Mouse (Mus musculus) embryonic stem cell, embryonic (primary cell): ENCODE measurements around the gene Neurog3.

Experiments used
- CTCF ChIA-PET, 4 experiments: fragments of 300-600 bp in 2 of 4; fragments of 350-600 bp in 2 of 4; sonication (Branson Sonifier 250); formaldehyde crosslinking; loops; one replicate each; lab custom pipeline; 2022; ENCODE audit warnings: inconsistent platforms in 2 of 4; lab: Charles Lee
- POLR2A ChIA-PET, 4 experiments: fragments of 300-600 bp in 2 of 4; fragments of 350-600 bp in 2 of 4; sonication (Branson Sonifier 250); formaldehyde crosslinking; loops; one replicate each; lab custom pipeline; 2022; ENCODE audit warnings: antibody characterized with exemption in 4 of 4, inconsistent platforms in 1 of 4; lab: Charles Lee

Gene Neurog3

GRCm38 (mm10) chr10:62132691-62133281 lies at the start of gene Neurog3:
TSS of gene Neurog3 (plus strand) at chr10:62133090.
- CTCF ChIA-PET = interaction anchor here (0.5 to 3.2 kb wide), 17 partner anchors 22 to 740 kb away, joined by 3 to 18 read pairs (median 3); no protein-coding TSS in a partner anchor
- POLR2A ChIA-PET = interaction anchor here in 2 of 4 experiments (0.5 to 2.4 kb wide), 16 partner anchors 9 to 1068 kb away, joined by 3 to 6 read pairs (median 3); partner anchors contain the start of gene Fam241b (in 1 of the 2)

GRCm38 (mm10) chr10:62086044-62086443 lies 46.8 kb upstream of the Neurog3 start:
- ChIA-PET POLR2A (interaction anchor here in 2 of 4 experiments (1.4 to 1.6 kb wide), 2 partner anchors 11 to 23 kb away, joined by 3 to 4 read pairs; no protein-coding TSS in a partner anchor), CTCF (interaction anchor here in 2 of 4 experiments (0.7 to 1.4 kb wide), 2 partner anchors 23 to 95 kb away, joined by 3 to 5 read pairs; no protein-coding TSS in a partner anchor)

- CTCF ChIA-PET = interaction anchor here in 2 of 4 experiments (0.6 to 1.3 kb wide), 2 partner anchors 24 to 397 kb away, joined by 3 to 4 read pairs; no protein-coding TSS in a partner anchor
Measured at GRCm38 (mm10) chr10:62086826-62087225, 46.1 kb upstream of the Neurog3 start.

GRCm38 (mm10) chr10:62088411-62088810 lies 44.5 kb upstream of the Neurog3 start:
- ChIA-PET POLR2A (interaction anchor here in 3 of 4 experiments (0.6 to 1.7 kb wide), 6 partner anchors 8 to 337 kb away, joined by 3 to 9 read pairs (median 3); no protein-coding TSS in a partner anchor), CTCF (interaction anchor here in 3 of 4 experiments (1.1 to 2.0 kb wide), 6 partner anchors 15 to 173 kb away, joined by 3 to 6 read pairs (median 4); no protein-coding TSS in a partner anchor)

More at GRCm38 (mm10) chr10:62086826-62087225, 46.1 kb upstream of the Neurog3 start:
- POLR2A ChIA-PET = interaction anchor here in 2 of 4 experiments (1.5 to 1.7 kb wide), 3 partner anchors 9 to 24 kb away, joined by 4 to 6 read pairs (median 5); no protein-coding TSS in a partner anchor

GRCm38 (mm10) chr10:62089071-62089470 lies 43.8 kb upstream of the Neurog3 start:
- CTCF ChIA-PET = interaction anchor here in 2 of 4 experiments (1.1 to 2.0 kb wide), 5 partner anchors 14 to 172 kb away, joined by 3 to 6 read pairs (median 4); no protein-coding TSS in a partner anchor

GRCm38 (mm10) chr10:62089486-62089885 lies 43.4 kb upstream of the Neurog3 start:
- POLR2A ChIA-PET = interaction anchor here in 2 of 4 experiments (0.6 to 1.5 kb wide), 3 partner anchors 9 to 338 kb away, joined by 3 read pairs; no protein-coding TSS in a partner anchor
- CTCF ChIA-PET = interaction anchor here in 2 of 4 experiments (1.2 to 2.0 kb wide), 3 partner anchors 14 to 172 kb away, joined by 3 to 6 read pairs (median 4); no protein-coding TSS in a partner anchor

More at GRCm38 (mm10) chr10:62089071-62089470, 43.8 kb upstream of the Neurog3 start:
- POLR2A ChIA-PET = interaction anchor here in 3 of 4 experiments (0.6 to 1.7 kb wide), 5 partner anchors 10 to 337 kb away, joined by 3 read pairs; no protein-coding TSS in a partner anchor

GRCm38 (mm10) chr10:62093903-62094302 lies 39.0 kb upstream of the Neurog3 start:
- POLR2A ChIA-PET = interaction anchor here in 1 of 4 experiments (0.9 kb wide), 1 partner anchor 22 kb away, joined by 3 read pairs; no protein-coding TSS in a partner anchor
- CTCF ChIA-PET = interaction anchor here in 1 of 4 experiments (1.1 kb wide), 1 partner anchor 352 kb away, joined by 3 read pairs; no protein-coding TSS in a partner anchor

GRCm38 (mm10) chr10:62094401-62094800 lies 38.5 kb upstream of the Neurog3 start:
- CTCF ChIA-PET = interaction anchor here in 2 of 4 experiments (0.6 to 1.1 kb wide), 2 partner anchors 88 to 353 kb away, joined by 3 read pairs; no protein-coding TSS in a partner anchor
- POLR2A ChIA-PET = interaction anchor here in 1 of 4 experiments (0.9 kb wide), 1 partner anchor 22 kb away, joined by 3 read pairs; no protein-coding TSS in a partner anchor

DNA sequence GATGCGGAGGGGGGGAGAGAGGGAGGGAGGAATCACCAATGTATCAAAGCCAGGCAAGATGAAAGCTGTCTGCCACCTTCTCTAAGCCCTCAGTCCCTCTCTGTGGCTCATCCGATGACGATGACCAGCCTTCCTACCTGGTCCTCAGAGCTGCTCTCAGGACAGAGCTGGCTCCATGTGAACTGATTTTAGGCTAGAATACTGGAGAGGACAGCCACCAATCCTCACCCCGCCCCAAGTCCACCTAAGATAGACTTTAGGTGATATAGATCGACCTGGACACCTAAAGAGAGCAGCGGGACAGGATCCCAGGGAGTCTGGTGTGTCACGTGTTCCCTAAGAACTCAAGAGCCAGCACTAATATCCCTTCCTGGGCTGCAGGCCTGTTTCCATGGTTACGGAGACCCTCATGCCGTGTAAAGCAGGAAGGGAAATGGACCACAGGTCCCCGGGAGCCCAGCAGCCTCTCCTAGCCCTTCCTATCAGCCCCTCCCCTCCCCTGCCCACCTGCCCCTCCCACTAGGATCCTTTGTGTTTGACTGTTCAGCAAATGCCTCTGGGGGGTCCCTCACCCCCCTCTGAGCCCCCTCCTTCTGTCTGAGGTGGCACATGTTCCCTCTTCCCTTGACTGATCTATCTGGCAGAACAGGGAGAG lies 33.0 kb upstream of the Neurog3 start:
- CTCF ChIA-PET = interaction anchor here in 3 of 4 experiments (0.5 to 1.5 kb wide), 4 partner anchors 12 to 366 kb away, joined by 3 to 4 read pairs (median 4); no protein-coding TSS in a partner anchor

DNA sequence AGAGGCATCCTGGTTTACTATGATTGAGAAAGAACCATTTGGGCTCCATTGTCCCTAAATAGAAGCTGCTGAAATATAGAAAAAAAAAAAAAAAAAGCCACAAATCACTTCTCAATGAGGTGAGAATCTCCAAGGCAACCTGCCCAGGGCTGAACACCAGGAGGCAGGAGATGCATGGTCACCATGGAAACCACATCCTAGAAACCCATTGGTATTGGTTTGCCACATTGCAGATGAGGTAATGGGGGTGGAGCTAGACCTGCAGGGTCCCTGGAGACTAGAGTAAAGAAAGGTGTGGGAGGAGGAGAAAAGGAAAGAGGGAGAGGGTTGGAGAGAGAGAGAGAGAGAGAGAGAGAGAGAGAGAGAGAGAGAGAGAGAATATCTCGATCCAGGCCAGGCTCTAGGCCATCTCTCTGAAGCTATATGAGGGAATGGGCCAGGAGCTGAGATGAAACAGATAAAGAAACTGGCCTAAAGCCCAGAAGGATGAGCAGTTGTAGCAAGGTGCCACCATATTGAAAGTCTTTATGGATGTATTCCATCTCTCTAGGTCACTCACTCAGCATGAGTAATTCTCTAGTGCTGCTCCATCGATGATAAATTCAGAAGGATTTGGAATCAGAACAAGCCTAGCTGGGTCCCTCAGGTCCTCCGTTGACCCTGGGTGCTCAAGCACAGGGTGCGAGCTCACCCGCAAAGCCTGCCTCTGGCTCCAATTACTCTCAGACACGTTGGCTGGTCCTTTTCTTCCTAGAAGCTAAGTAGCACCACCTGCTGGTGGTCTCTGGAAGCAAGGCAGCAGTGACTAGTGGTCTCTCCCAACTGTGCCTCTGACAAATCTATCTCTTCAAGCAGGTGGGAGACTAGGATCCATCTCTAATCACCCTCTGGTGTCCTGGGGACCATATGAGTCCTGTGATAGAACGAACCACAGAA lies 31.1 kb upstream of the Neurog3 start:
- ChIA-PET CTCF (interaction anchor here (0.5 to 6.1 kb wide), 51 partner anchors 9 to 923 kb away, joined by 3 to 84 read pairs (median 4); partner anchors contain the start of gene Neurog3 (in 1 of the 4)), POLR2A (interaction anchor here in 3 of 4 experiments (0.5 to 1.7 kb wide), 6 partner anchors 31 to 772 kb away, joined by 3 to 5 read pairs (median 4); no protein-coding TSS in a partner anchor)

More for the DNA sequence above, 33.0 kb upstream of the Neurog3 start:
- POLR2A ChIA-PET = interaction anchor here in 3 of 4 experiments (0.5 to 0.6 kb wide), 3 partner anchors 14 to 326 kb away, joined by 3 to 12 read pairs (median 4); no protein-coding TSS in a partner anchor

GRCm38 (mm10) chr10:62104835-62105576 lies 27.9 kb upstream of the Neurog3 start:
- ChIA-PET CTCF (interaction anchor here (0.5 to 6.1 kb wide), 19 partner anchors 21 to 730 kb away, joined by 3 to 84 read pairs (median 4); no protein-coding TSS in a partner anchor), POLR2A (interaction anchor here in 3 of 4 experiments (0.6 to 1.7 kb wide), 4 partner anchors 39 to 345 kb away, joined by 3 to 5 read pairs (median 4); no protein-coding TSS in a partner anchor)

DNA sequence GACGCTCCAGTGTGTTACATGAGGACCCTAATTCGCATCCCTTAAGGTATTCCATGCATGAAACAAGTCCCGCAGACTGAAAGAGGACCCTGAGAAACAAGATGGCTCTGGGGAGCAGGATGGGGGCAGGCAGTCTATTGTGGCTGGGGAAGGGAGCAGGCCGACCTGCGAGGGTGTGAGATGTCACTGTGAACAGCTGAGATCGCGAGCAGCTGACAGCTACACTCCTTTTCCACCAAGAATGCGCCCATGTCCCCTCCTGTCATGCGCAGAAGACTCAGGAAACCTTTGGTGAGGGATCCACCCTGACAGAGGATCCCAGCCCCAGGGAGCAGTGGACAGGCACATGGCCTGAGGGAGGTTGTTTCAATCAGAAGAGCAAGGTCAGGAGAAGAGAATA lies 25.8 kb upstream of the Neurog3 start:
- POLR2A ChIA-PET = interaction anchor here in 2 of 4 experiments (0.6 to 1.5 kb wide), 2 partner anchors 28 to 89 kb away, joined by 5 to 6 read pairs; no protein-coding TSS in a partner anchor
- CTCF ChIA-PET = interaction anchor here in 2 of 4 experiments (0.5 to 2.1 kb wide), 2 partner anchors 75 to 285 kb away, joined by 3 to 12 read pairs; no protein-coding TSS in a partner anchor

GRCm38 (mm10) chr10:62110504-62111206 lies 22.2 kb upstream of the Neurog3 start:
- ChIA-PET POLR2A (interaction anchor here in 2 of 4 experiments (0.5 to 1.9 kb wide), 7 partner anchors 22 to 175 kb away, joined by 3 to 6 read pairs (median 3); partner anchors contain the start of gene Neurog3 (in 2 of the 2)), CTCF (interaction anchor here (0.5 to 2.6 kb wide), 58 partner anchors 8 to 697 kb away, joined by 3 to 17 read pairs (median 4); partner anchors contain the start of gene Neurog3 (in 1 of the 4))

DNA sequence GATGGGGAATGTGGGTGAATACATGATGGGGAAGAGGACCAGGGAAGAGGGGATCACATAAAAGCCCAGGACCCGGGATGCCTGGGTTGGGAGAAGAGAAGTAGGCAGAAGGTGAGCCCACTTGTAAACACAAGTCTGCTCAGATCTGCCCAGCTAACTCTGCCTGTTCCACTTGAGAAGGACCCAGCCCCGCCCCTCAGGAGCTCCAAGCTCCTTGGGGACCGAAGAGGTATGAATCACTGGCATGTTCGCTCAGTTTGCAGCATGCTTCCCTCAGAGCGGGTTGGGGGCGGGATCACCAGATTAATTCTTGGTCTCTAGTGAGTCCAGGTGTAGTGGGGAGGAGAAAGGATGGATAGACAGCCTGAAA lies 21.7 kb upstream of the Neurog3 start:
- ChIA-PET POLR2A (interaction anchor here in 2 of 4 experiments (1.0 to 1.9 kb wide), 5 partner anchors 21 to 121 kb away, joined by 3 to 6 read pairs (median 3); partner anchors contain the start of gene Neurog3 (in 1 of the 2)), CTCF (interaction anchor here (0.5 to 2.6 kb wide), 55 partner anchors 8 to 698 kb away, joined by 3 to 17 read pairs (median 4); partner anchors contain the start of gene Neurog3 (in 1 of the 4))
